Mouse (Mus musculus): ENCODE measurements around the gene Olfr444.

Olfr444 gene

DNA sequence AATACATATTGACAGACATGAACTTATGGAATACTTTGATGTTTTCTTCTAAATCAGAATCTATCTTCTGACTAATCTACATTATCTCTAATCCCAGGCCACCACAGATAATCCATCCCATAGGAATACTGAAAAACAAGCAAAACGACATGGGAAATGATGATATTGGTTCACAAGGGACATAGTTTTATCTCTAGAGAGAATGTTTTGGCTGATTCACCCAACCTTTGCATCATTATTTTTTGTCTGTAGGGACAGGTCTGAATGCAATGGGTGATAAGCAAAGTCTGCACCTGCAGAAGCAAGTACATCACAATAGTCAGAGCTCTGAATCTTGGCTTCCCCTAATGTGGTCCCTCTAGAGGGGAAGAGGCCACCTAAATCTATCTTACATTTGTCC lies at the start of gene Olfr444:
Olfr444 (plus strand) TSS at position 301 of the 400 bp plus-strand sequence.
- DNase-seq (ENCODE audit: extremely low spot score, low read depth, low spot score) = no peak

GRCm38 (mm10) chr6:42900345-42900744 lies 48.5 kb upstream of the Olfr444 start:
- DNase-seq (ENCODE audit: extremely low spot score, low read depth, low spot score) = no peak

DNA sequence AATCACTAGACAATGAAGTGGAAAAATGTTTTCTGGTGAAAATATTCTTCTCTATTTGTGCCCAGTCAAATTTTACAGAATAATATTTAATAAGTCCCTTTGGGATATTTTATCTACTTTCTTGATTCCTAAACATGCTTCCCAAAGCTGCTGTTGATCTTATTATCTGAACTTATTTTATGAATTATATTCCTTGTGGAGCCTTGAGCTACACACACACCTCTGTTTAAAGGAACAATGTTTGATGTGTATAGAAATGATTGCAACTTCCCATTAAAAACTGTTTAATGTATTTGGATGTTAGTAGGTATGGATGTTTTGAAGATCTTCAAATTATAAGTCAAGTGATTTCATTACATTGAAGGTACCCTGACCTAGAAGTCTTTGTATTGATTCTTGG lies 40.3 kb upstream of the Olfr444 start, which contains the start of gene Olfr447:
Olfr447 (plus strand) TSS at position 301 of the 400 bp plus-strand sequence.
- no peak for DNase-seq (ENCODE audit: extremely low spot score, low read depth, low spot score)

DNA sequence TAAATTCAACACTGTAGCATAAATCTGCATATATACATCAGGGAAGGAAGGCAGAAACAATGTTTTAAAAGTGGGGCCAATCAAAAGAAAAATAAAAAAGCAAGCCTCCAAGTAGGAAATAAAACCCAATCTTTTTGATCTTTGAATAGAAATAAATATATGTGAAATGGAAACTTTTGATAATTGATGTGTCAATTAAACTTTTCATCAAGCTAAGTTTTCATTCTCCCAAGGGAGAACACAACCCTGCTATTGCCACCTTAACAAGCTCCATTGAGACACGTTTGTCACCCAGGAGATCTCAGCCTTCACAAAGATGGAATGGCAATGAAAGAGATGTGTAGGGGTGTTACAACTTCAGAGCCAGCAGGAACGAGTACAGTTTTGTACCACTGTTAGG lies 27.8 kb upstream of the Olfr444 start, which contains the start of gene Olfr446:
Olfr446 (plus strand) TSS at position 301 of the 400 bp plus-strand sequence.
- no peak for DNase-seq (ENCODE audit: extremely low spot score, low read depth, low spot score)

DNA sequence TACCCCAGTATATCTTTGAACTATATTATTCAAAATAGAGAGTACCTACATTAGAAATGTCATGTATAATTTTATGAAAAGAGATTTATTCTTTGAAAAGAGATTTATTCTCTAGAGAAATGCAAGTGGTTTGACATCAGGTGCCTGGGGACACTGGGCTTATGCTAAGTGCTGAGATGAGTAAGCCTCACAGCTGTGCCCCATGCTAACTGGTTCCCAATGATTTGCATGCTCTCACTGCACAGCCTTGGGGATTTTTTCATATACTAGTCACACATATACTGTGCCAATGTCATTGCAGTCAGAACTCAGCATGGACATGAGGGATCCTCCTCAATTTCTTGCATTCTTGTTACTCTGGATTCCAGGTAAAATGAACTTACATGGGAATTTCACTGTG lies 31.5 kb downstream of the Olfr444 start:
- no peak for DNase-seq (ENCODE audit: extremely low spot score, low read depth, low spot score)
